Mouse (Mus musculus) embryonic facial prominence, embryonic 12.5 days (tissue): ENCODE data around the gene Zfp444. TPM values are rescaled to one million over a fixed set of nuclear protein-coding genes. Genes with fewer than 3 reads are reported as not detected.
"Not testable (repeated sequence)": the region's sequence is repeated elsewhere in the genome, so short reads cannot be mapped to it uniquely, and the experiment has no call there.

Experiments
- ATAC-seq: fragments of 200-750 bp; cut with Nextera tagmentation; 2 replicates; pipeline ENCODE4 v1.8.0; 2017; ENCODE audit not compliant: insufficient number of reproducible peaks, insufficient read depth, low FRiP score, low TSS enrichment
- H3K27ac ChIP-seq: fragments of 300-500 bp; sonication (generic); 2 replicates; pipeline ENCODE4 v1.5.1; 2016; ENCODE audit warnings: mild to moderate bottlenecking
- H3K27me3 ChIP-seq: fragments of 300-500 bp; sonication (generic); 2 replicates; pipeline ENCODE4 v1.6.1; 2016; ENCODE audit warnings: mild to moderate bottlenecking, moderate library complexity
- H3K36me3 ChIP-seq: fragments of 300-500 bp; sonication (generic); 2 replicates; pipeline ENCODE4 v1.6.1; 2016; ENCODE audit warnings: mild to moderate bottlenecking
- H3K4me1 ChIP-seq: fragments of 300-500 bp; sonication (generic); 2 replicates; pipeline ENCODE4 v1.6.1; 2016
- H3K4me2 ChIP-seq: fragments of 300-500 bp; sonication (generic); replicated peaks from 2 replicates; pipeline ENCODE4 v1.6.1; 2016; ENCODE audit warnings: mild to moderate bottlenecking, moderate library complexity
- H3K4me3 ChIP-seq: fragments of 300-500 bp; sonication (generic); 2 replicates; pipeline ENCODE4 v1.5.1; 2016; ENCODE audit warnings: mild to moderate bottlenecking
- H3K9ac ChIP-seq: fragments of 300-500 bp; sonication (generic); 2 replicates; pipeline ENCODE4 v1.6.1; 2016; ENCODE audit warnings: mild to moderate bottlenecking, moderate library complexity
- H3K9me3 ChIP-seq: fragments of 300-500 bp; sonication (generic); 2 replicates; pipeline ENCODE4 v1.6.1; 2016; ENCODE audit warnings: mild to moderate bottlenecking, moderate library complexity
- WGBS: fragments of 180-500 bp; shearing (Covaris S2); methylation state at CpG from one replicate; pipeline ENCODE4 v1.1.7; 2016; 5-methylcytosine and 5-hydroxymethylcytosine counted together
- polyA plus RNA-seq: library from polyadenylated mRNA; unstranded; fragments of >200 nt; fragmentation: Nextera tagmentation; extraction: Ambion mirVana; gene quantifications from 2 replicates; pipeline ENCODE4 v1.2.1, GENCODE M21; 2016

Zfp444 gene
- polyA plus RNA-seq, 1 experiment from 2014 or later = 80.2 TPM

- no peak overlapping the region for H3K4me2 ChIP-seq
- 92% methylated on average over 2 of the region's 2 CpGs for WGBS
- H3K36me3 ChIP-seq = peaks cover 73% of the 10 kb centered on the region
- ATAC-seq = no peak
- H3K9ac ChIP-seq = no peak overlapping the region
- no peak overlapping the region for H3K27ac ChIP-seq
- peaks cover 5% of the 10 kb centered on the region; the same call in 1 of the 2 replicates for H3K27me3 ChIP-seq
- H3K9me3 ChIP-seq = no peaks in the 10 kb centered on the region
- H3K4me3 ChIP-seq = no peak overlapping the region
- H3K4me1 ChIP-seq = no peaks in the 10 kb centered on the region
These were observed 14.2 kb downstream of the Zfp444 start for GRCm38 (mm10) chr7:6186176-6186575.

DNA sequence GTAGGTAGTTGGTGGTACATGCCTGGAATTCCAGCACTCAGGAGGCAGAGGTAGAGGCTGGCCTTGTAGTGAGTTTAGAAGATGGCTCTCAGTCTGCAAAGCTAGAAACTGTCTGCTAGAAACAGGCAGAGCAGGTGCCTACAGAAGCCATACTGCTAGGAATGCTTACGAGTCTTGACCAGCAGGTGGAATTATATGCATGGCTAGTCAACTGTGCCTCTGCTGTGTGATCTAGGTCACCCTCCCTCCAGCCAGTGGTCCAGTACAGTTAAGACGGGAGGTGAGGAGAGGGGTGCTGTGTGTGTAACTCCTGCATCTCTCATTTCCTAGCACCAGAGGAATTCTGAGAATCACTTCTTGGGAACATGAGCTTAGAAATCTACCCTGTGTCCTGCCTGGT is 14.7 kb downstream of the Zfp444 start:
- H3K27ac ChIP-seq = no peak overlapping the region
- no peaks in the 10 kb centered on the region for H3K4me1 ChIP-seq
- peaks cover 73% of the 10 kb centered on the region for H3K36me3 ChIP-seq
- WGBS = 85% methylated on average over 2 of the region's 2 CpGs
- H3K27me3 ChIP-seq = peaks cover 5% of the 10 kb centered on the region; the same call in 1 of the 2 replicates
- H3K9ac ChIP-seq = no peak overlapping the region
- H3K4me3 ChIP-seq = no peak overlapping the region
- ATAC-seq = no peak
- no peak overlapping the region for H3K4me2 ChIP-seq
- H3K9me3 ChIP-seq = no peaks in the 10 kb centered on the region

DNA sequence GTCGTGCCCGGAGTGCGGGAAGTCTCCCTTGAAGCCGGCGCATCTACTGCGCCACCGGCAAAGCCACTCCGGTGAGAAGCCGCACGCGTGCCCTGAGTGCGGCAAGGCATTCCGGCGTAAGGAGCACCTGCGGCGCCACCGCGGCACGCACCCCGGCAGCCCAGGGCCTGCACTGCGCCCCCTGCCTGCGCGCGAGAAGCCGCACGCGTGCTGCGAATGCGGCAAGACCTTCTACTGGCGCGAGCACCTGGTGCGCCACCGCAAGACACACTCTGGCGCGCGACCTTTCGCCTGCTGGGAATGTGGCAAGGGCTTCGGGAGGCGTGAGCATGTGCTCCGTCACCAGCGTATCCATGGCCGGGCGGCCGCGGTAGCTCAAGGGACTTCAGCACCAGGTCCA is 17.5 kb downstream of the Zfp444 start:
- Histone ChIP-seq H3K9ac (no peak overlapping the region), H3K4me3 (no peak overlapping the region), H3K27me3 (peaks cover 5% of the 10 kb centered on the region; the same call in 1 of the 2 replicates), H3K36me3 (peaks cover 55% of the 10 kb centered on the region), H3K27ac (no peak overlapping the region), H3K4me1 (no peaks in the 10 kb centered on the region), H3K9me3 (no peaks in the 10 kb centered on the region), H3K4me2 (no peak overlapping the region)
- ATAC-seq = no peak
- 27% methylated on average over 45 of the region's 45 CpGs for WGBS

DNA sequence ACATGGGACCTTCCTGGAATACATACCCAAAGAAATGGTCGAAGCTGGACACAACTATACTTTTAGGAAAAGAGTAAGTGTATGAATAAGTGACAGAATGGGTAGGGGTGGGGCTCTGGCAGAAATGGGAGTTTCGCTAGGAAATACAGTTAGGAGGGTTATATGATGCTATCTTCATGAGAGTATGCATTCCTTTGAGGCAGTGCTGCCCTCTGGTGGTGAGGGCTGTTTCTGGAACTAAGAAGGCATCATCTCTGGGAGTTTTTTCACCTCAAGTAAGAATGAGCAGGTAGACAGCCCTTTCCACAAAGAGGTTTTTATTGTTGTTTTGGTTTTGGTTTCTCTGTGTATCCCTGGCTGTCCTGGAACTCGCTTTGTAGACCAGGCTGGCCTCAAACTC is 19.4 kb downstream of the Zfp444 start:
- no peak overlapping the region for H3K27ac ChIP-seq
- ATAC-seq = no peak
- H3K4me1 ChIP-seq = no peaks in the 10 kb centered on the region
- peaks cover 39% of the 10 kb centered on the region for H3K36me3 ChIP-seq
- no peak overlapping the region for H3K4me2 ChIP-seq
- no peak overlapping the region for H3K9ac ChIP-seq
- H3K4me3 ChIP-seq = no peak overlapping the region
- no peaks in the 10 kb centered on the region for H3K9me3 ChIP-seq
- H3K27me3 ChIP-seq = peaks cover 5% of the 10 kb centered on the region; the same call in 1 of the 2 replicates
- WGBS = 39% methylated on average over 3 of the region's 3 CpGs

- Histone ChIP-seq H3K4me2 (no peak overlapping the region), H3K27ac (no peak overlapping the region), H3K9me3 (no peaks in the 10 kb centered on the region), H3K4me1 (no peaks in the 10 kb centered on the region), H3K4me3 (no peak overlapping the region), H3K9ac (no peak overlapping the region), H3K27me3 (peaks cover 3% of the 10 kb centered on the region; the same call in 1 of the 2 replicates), H3K36me3 (peaks cover 13% of the 10 kb centered on the region)
- ATAC-seq = peak; percentile 85; the same call in 1 of the 2 replicates
- WGBS = 23% methylated on average over 5 of the region's 5 CpGs
These were observed 22.1 kb downstream of the Zfp444 start for GRCm38 (mm10) chr7:6194129-6194528.

DNA sequence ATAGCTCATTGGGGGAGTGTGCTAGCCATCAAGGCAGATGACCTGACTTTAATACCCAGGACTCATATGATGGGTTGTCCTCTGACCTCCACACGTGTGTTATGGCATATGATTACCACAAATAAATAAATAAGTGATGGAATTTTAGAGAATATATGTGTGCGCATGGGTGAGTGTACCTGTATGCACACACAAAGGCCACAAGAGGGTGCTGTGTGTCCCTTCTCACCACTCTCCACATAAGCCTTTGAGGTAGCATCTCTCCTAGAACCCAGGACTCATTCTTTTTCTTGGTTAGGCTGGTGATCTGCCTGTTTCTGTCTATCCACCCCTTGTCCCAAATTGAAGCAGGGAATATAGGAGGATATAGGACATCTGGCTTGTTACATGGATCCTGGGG is 23.8 kb downstream of the Zfp444 start:
- H3K4me2 ChIP-seq = no peak overlapping the region
- H3K4me3 ChIP-seq = no peak overlapping the region
- no peak for ATAC-seq
- no peaks in the 10 kb centered on the region for H3K4me1 ChIP-seq
- 49% methylated on average over 2 of the region's 2 CpGs for WGBS
- peaks cover 5% of the 10 kb centered on the region; the same call in 1 of the 2 replicates for H3K9me3 ChIP-seq
- no peak overlapping the region for H3K27ac ChIP-seq
- H3K9ac ChIP-seq = no peak overlapping the region
- no peaks in the 10 kb centered on the region for H3K36me3 ChIP-seq
- no peaks in the 10 kb centered on the region for H3K27me3 ChIP-seq

DNA sequence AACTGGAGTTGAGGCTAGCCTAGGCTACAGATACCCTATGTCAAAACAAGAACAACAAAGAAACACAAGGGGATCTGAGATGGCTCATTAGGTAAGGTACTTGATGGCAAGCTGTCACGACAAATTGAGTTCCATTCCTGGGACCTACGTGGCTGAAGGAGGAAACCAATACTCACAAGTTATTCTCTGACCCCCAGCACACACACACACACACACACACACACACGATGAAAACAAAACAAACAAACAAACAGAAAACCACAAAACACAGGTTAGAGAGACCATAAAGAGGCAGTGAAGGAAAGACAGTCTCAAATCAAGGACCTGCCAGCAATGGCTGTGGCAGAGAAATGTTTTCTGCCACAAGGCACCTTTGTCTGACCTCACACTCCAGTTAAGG is 24.8 kb downstream of the Zfp444 start, which contains the start of gene Galp:
Gene Galp (plus strand): TSS at position 301 of the 400 bp plus-strand sequence.
- WGBS = 63% methylated on average over 3 of the region's 3 CpGs
- no peaks in the 10 kb centered on the region for H3K36me3 ChIP-seq
- H3K9ac ChIP-seq = no peak within 1 kb of the TSS
- H3K9me3 ChIP-seq = peaks cover 5% of the 10 kb centered on the region; the same call in 1 of the 2 replicates
- no peak for ATAC-seq
- H3K4me1 ChIP-seq = no peaks in the 10 kb centered on the region
- H3K27ac ChIP-seq = no peak within 1 kb of the TSS
- H3K4me2 ChIP-seq = no peak within 1 kb of the TSS
- H3K27me3 ChIP-seq = no peaks in the 10 kb centered on the region
- H3K4me3 ChIP-seq = no peak within 1 kb of the TSS

GRCm38 (mm10) chr7:6204200-6204599 is 32.2 kb downstream of the Zfp444 start:
- Histone ChIP-seq H3K4me1 (no peaks in the 10 kb centered on the region), H3K27ac (no peak overlapping the region), H3K9me3 (peaks cover 5% of the 10 kb centered on the region; the same call in 1 of the 2 replicates), H3K4me2 (no peak overlapping the region), H3K36me3 (no peaks in the 10 kb centered on the region), H3K27me3 (no peaks in the 10 kb centered on the region), H3K9ac (no peak overlapping the region), H3K4me3 (no peak overlapping the region)
- no peak for ATAC-seq
- 71% methylated on average over 3 of the region's 3 CpGs for WGBS

DNA sequence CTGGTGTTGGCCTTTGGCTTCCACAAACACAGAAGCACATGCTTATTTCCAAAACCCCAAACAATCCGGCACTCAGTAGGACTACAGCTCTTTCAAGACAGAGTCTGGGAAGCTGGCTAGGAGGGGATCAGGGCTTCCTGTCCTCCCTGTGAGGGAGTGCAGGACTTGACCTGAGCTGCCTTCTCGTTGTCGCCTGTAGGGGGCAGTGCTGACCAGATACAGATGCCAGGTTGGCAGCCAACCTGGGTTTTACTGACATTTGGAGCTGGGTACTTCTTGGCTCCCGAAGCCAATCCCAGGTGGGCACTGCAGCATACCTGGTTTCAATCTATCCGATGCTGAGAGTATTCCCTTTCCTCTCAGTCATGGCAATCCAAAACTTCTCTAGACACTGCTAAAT is 41.1 kb downstream of the Zfp444 start:
- Histone ChIP-seq H3K36me3 (no peaks in the 10 kb centered on the region), H3K27me3 (no peaks in the 10 kb centered on the region)

GRCm38 (mm10) chr7:6214691-6215090 is 42.7 kb downstream of the Zfp444 start:
- not testable (repeated sequence) for H3K4me3 ChIP-seq, H3K9ac ChIP-seq, H3K27me3 ChIP-seq, H3K4me1 ChIP-seq, H3K36me3 ChIP-seq, ATAC-seq, H3K27ac ChIP-seq, H3K9me3 ChIP-seq, H3K4me2 ChIP-seq
- 77% methylated on average over 4 of the region's 4 CpGs for WGBS

More for the DNA sequence above, 41.1 kb downstream of the Zfp444 start:
- Histone ChIP-seq H3K4me1 (no peaks in the 10 kb centered on the region), H3K27ac (no peak overlapping the region), H3K9me3 (0 out of 2 replicates have a peak, but pooled peaks cover 2% of the 10 kb centered on the region), H3K4me2 (no peak overlapping the region), H3K9ac (no peak overlapping the region), H3K4me3 (no peak overlapping the region)
- WGBS = 42% methylated on average over 5 of the region's 5 CpGs
- no peak for ATAC-seq

GRCm38 (mm10) chr7:6220147-6220546 is 48.1 kb downstream of the Zfp444 start:
- H3K9ac ChIP-seq = no peak overlapping the region
- H3K4me2 ChIP-seq = no peak overlapping the region
- ATAC-seq = no peak
- no peak overlapping the region for H3K4me3 ChIP-seq
- no peaks in the 10 kb centered on the region for H3K36me3 ChIP-seq
- no peaks in the 10 kb centered on the region for H3K4me1 ChIP-seq
- H3K27me3 ChIP-seq = no peaks in the 10 kb centered on the region
- no peak overlapping the region for H3K27ac ChIP-seq
- 0 out of 2 replicates have a peak, but pooled peaks cover 2% of the 10 kb centered on the region for H3K9me3 ChIP-seq
- 54% methylated on average over 3 of the region's 3 CpGs for WGBS

- H3K4me1 ChIP-seq = no peaks in the 10 kb centered on the region
- H3K9ac ChIP-seq = no peak within 1 kb of the TSS
- WGBS = 92% methylated on average over 12 of the region's 12 CpGs
- ATAC-seq = no peak
- no peak within 1 kb of the TSS for H3K27ac ChIP-seq
- H3K4me3 ChIP-seq = no peak within 1 kb of the TSS
- 0 out of 2 replicates have a peak, but pooled peaks cover 2% of the 10 kb centered on the region for H3K9me3 ChIP-seq
- no peak within 1 kb of the TSS for H3K4me2 ChIP-seq
- no peaks in the 10 kb centered on the region for H3K27me3 ChIP-seq
- no peaks in the 10 kb centered on the region for H3K36me3 ChIP-seq
These were observed 50.0 kb downstream of the Zfp444 start, which contains the start of gene Zscan5b for GRCm38 (mm10) chr7:6221978-6222377. Zscan5b (plus strand) TSS chr7:6222278.
